Mouse (Mus musculus): ENCODE results near the gene Tbc1d17. TPM values are rescaled to one million over a fixed set of nuclear protein-coding genes. Genes with fewer than 3 reads are reported as not detected.

Gene Tbc1d17
- polyA plus RNA-seq, 1 experiment from 2014 or later = 123 TPM

GRCm38 (mm10) chr7:44871181-44871580 lies 22.3 kb upstream of the Tbc1d17 start:
- no peak overlapping the region for H3K4me2 ChIP-seq (ENCODE audit: low read length)
- H3K9ac ChIP-seq (ENCODE audit: low read depth, low read length) = no peak overlapping the region
- H3K4me1 ChIP-seq (ENCODE audit: control insufficient read depth, insufficient read depth, low read length) = peaks cover 29% of the 10 kb centered on the region
- no peak overlapping the region for H3K4me3 ChIP-seq (ENCODE audit: low read depth, low read length)
- H3K27ac ChIP-seq (ENCODE audit: low read length) = no peak overlapping the region
- 28% methylated on average over 1 of the region's 1 CpGs for WGBS
- no peak for ATAC-seq
- H3K27me3 ChIP-seq (ENCODE audit: control insufficient read depth, insufficient read depth, low read depth, low read length) = no peaks in the 10 kb centered on the region
- no peaks in the 10 kb centered on the region for H3K36me3 ChIP-seq (ENCODE audit: control insufficient read depth, insufficient read depth, low read length)
- no peaks in the 10 kb centered on the region for H3K9me3 ChIP-seq (replicated peaks; ENCODE audit: control insufficient read depth, low read length, poor library complexity, severe bottlenecking)

- H3K4me1 ChIP-seq (ENCODE audit: control insufficient read depth, insufficient read depth, low read length) = peaks cover 35% of the 10 kb centered on the region
- no peaks in the 10 kb centered on the region for H3K27me3 ChIP-seq (ENCODE audit: control insufficient read depth, insufficient read depth, low read depth, low read length)
- peak overlapping the region; percentile 97 for H3K4me2 ChIP-seq (ENCODE audit: low read length)
- no peaks in the 10 kb centered on the region for H3K9me3 ChIP-seq (replicated peaks; ENCODE audit: control insufficient read depth, low read length, poor library complexity, severe bottlenecking)
- H3K27ac ChIP-seq (ENCODE audit: low read length) = peak overlapping the region; percentile 100
- peak overlapping the region; percentile 76; the same call in 1 of the 2 replicates for H3K4me3 ChIP-seq (ENCODE audit: low read depth, low read length)
- peaks cover 2% of the 10 kb centered on the region; the same call in 1 of the 2 replicates for H3K36me3 ChIP-seq (ENCODE audit: control insufficient read depth, insufficient read depth, low read length)
- ATAC-seq = no peak
- WGBS = 85% methylated on average over 6 of the region's 6 CpGs
- H3K9ac ChIP-seq (ENCODE audit: low read depth, low read length) = peak overlapping the region; percentile 37
Observed at GRCm38 (mm10) chr7:44870614-44871013, 21.7 kb upstream of the Tbc1d17 start.

GRCm38 (mm10) chr7:44869697-44870528 lies 21.0 kb upstream of the Tbc1d17 start, which contains the start of gene Ptov1:
Gene Ptov1 (minus strand): TSS chr7:44869788.
- WGBS = 10% methylated on average over 29 of the region's 29 CpGs
- Histone ChIP-seq H3K27ac (ENCODE audit: low read length) (peak within 1 kb of the TSS; percentile 100), H3K9me3 (replicated peaks; ENCODE audit: control insufficient read depth, low read length, poor library complexity, severe bottlenecking) (no peaks in the 10 kb centered on the region), H3K4me1 (ENCODE audit: control insufficient read depth, insufficient read depth, low read length) (peaks cover 42% of the 10 kb centered on the region), H3K4me3 (ENCODE audit: low read depth, low read length) (peak within 1 kb of the TSS; percentile 76), H3K36me3 (ENCODE audit: control insufficient read depth, insufficient read depth, low read length) (peaks cover 8% of the 10 kb centered on the region; the same call in 1 of the 2 replicates), H3K4me2 (ENCODE audit: low read length) (peak within 1 kb of the TSS; percentile 97), H3K9ac (ENCODE audit: low read depth, low read length) (peak within 1 kb of the TSS; percentile 93), H3K27me3 (ENCODE audit: control insufficient read depth, insufficient read depth, low read depth, low read length) (no peaks in the 10 kb centered on the region)
- peak; percentile 96 for ATAC-seq

- peak overlapping the region; percentile 100 for H3K27ac ChIP-seq (ENCODE audit: low read length)
- peak overlapping the region; percentile 97 for H3K4me2 ChIP-seq (ENCODE audit: low read length)
- peak overlapping the region; percentile 76 for H3K4me3 ChIP-seq (ENCODE audit: low read depth, low read length)
- H3K9me3 ChIP-seq (replicated peaks; ENCODE audit: control insufficient read depth, low read length, poor library complexity, severe bottlenecking) = no peaks in the 10 kb centered on the region
- H3K9ac ChIP-seq (ENCODE audit: low read depth, low read length) = peak overlapping the region; percentile 93
- ATAC-seq = peak; percentile 26
- H3K27me3 ChIP-seq (ENCODE audit: control insufficient read depth, insufficient read depth, low read depth, low read length) = no peaks in the 10 kb centered on the region
- H3K36me3 ChIP-seq (ENCODE audit: control insufficient read depth, insufficient read depth, low read length) = peaks cover 15% of the 10 kb centered on the region
- peaks cover 44% of the 10 kb centered on the region for H3K4me1 ChIP-seq (ENCODE audit: control insufficient read depth, insufficient read depth, low read length)
- 0% methylated on average over 73 of the region's 108 CpGs for WGBS
Observed at GRCm38 (mm10) chr7:44868919-44869696, 20.2 kb upstream of the Tbc1d17 start.

GRCm38 (mm10) chr7:44868465-44868864 lies 19.6 kb upstream of the Tbc1d17 start:
- Histone ChIP-seq H3K9me3 (replicated peaks; ENCODE audit: control insufficient read depth, low read length, poor library complexity, severe bottlenecking) (no peaks in the 10 kb centered on the region), H3K27ac (ENCODE audit: low read length) (peak overlapping the region; percentile 100), H3K4me3 (ENCODE audit: low read depth, low read length) (peak overlapping the region; percentile 76), H3K36me3 (ENCODE audit: control insufficient read depth, insufficient read depth, low read length) (peaks cover 21% of the 10 kb centered on the region), H3K27me3 (ENCODE audit: control insufficient read depth, insufficient read depth, low read depth, low read length) (no peaks in the 10 kb centered on the region), H3K4me1 (ENCODE audit: control insufficient read depth, insufficient read depth, low read length) (peaks cover 44% of the 10 kb centered on the region), H3K9ac (ENCODE audit: low read depth, low read length) (peak overlapping the region; percentile 93), H3K4me2 (ENCODE audit: low read length) (peak overlapping the region; percentile 97)
- 4% methylated on average over 16 of the region's 16 CpGs for WGBS
- no peak for ATAC-seq

GRCm38 (mm10) chr7:44867802-44868201 lies 18.9 kb upstream of the Tbc1d17 start:
- Histone ChIP-seq H3K27me3 (ENCODE audit: control insufficient read depth, insufficient read depth, low read depth, low read length) (no peaks in the 10 kb centered on the region), H3K4me2 (ENCODE audit: low read length) (peak overlapping the region; percentile 97), H3K4me1 (ENCODE audit: control insufficient read depth, insufficient read depth, low read length) (peaks cover 44% of the 10 kb centered on the region), H3K27ac (ENCODE audit: low read length) (no peak overlapping the region), H3K36me3 (ENCODE audit: control insufficient read depth, insufficient read depth, low read length) (peaks cover 28% of the 10 kb centered on the region), H3K9ac (ENCODE audit: low read depth, low read length) (peak overlapping the region; percentile 93), H3K9me3 (replicated peaks; ENCODE audit: control insufficient read depth, low read length, poor library complexity, severe bottlenecking) (no peaks in the 10 kb centered on the region), H3K4me3 (ENCODE audit: low read depth, low read length) (peak overlapping the region; percentile 76)
- no peak for ATAC-seq
- WGBS = 47% methylated on average over 9 of the region's 9 CpGs

GRCm38 (mm10) chr7:44867010-44867702 lies 18.3 kb upstream of the Tbc1d17 start:
- no peaks in the 10 kb centered on the region for H3K27me3 ChIP-seq (ENCODE audit: control insufficient read depth, insufficient read depth, low read depth, low read length)
- H3K36me3 ChIP-seq (ENCODE audit: control insufficient read depth, insufficient read depth, low read length) = peaks cover 34% of the 10 kb centered on the region
- H3K4me3 ChIP-seq (ENCODE audit: low read depth, low read length) = peak overlapping the region; percentile 76
- peak overlapping the region; percentile 93 for H3K9ac ChIP-seq (ENCODE audit: low read depth, low read length)
- ATAC-seq = no peak
- WGBS = 71% methylated on average over 19 of the region's 19 CpGs
- peak overlapping the region; percentile 97 for H3K4me2 ChIP-seq (ENCODE audit: low read length)
- H3K4me1 ChIP-seq (ENCODE audit: control insufficient read depth, insufficient read depth, low read length) = peaks cover 44% of the 10 kb centered on the region
- no peaks in the 10 kb centered on the region for H3K9me3 ChIP-seq (replicated peaks; ENCODE audit: control insufficient read depth, low read length, poor library complexity, severe bottlenecking)
- H3K27ac ChIP-seq (ENCODE audit: low read length) = no peak overlapping the region

GRCm38 (mm10) chr7:44866276-44867009 lies 17.6 kb upstream of the Tbc1d17 start:
- ATAC-seq = no peak
- H3K27ac ChIP-seq (ENCODE audit: low read length) = peak overlapping the region; percentile 38; the same call in 1 of the 2 replicates
- peak overlapping the region; percentile 97 for H3K4me2 ChIP-seq (ENCODE audit: low read length)
- 53% methylated on average over 15 of the region's 15 CpGs for WGBS
- no peaks in the 10 kb centered on the region for H3K27me3 ChIP-seq (ENCODE audit: control insufficient read depth, insufficient read depth, low read depth, low read length)
- H3K9ac ChIP-seq (ENCODE audit: low read depth, low read length) = peak overlapping the region; percentile 93
- H3K4me3 ChIP-seq (ENCODE audit: low read depth, low read length) = peak overlapping the region; percentile 7
- no peaks in the 10 kb centered on the region for H3K9me3 ChIP-seq (replicated peaks; ENCODE audit: control insufficient read depth, low read length, poor library complexity, severe bottlenecking)
- peaks cover 44% of the 10 kb centered on the region for H3K4me1 ChIP-seq (ENCODE audit: control insufficient read depth, insufficient read depth, low read length)
- H3K36me3 ChIP-seq (ENCODE audit: control insufficient read depth, insufficient read depth, low read length) = peaks cover 38% of the 10 kb centered on the region
